Mouse (Mus musculus) lung, adult 2 months (tissue): ENCODE measurements around the gene Zfp541.

ENCODE experiments used
- CTCF ChIP-seq: fragments of 200-500 bp; IDR thresholded peaks from 2 replicates; pipeline ENCODE4 v1.5.1; 2011; ENCODE audit warnings: mild to moderate bottlenecking, low read length, control low read depth; ENCODE audit not compliant: insufficient read depth
- POLR2A ChIP-seq: fragments of 200-500 bp; IDR thresholded peaks from 2 replicates; pipeline ENCODE4 v1.6.1; 2011; ENCODE audit warnings: low read depth, mild to moderate bottlenecking, control low read depth, low read length, borderline replicate concordance; ENCODE audit errors: extremely low read depth

GRCm38 (mm10) chr7:16111284-16112090 lies 49.9 kb downstream of the Zfp541 start:
- no peak for TF ChIP-seq POLR2A
- no peak for TF ChIP-seq CTCF
